Mouse (Mus musculus): Measurements from ENCODE around the gene Vav2.

- TF ChIP-seq CTCF (IDR thresholded peaks at IDR 0.05; ENCODE audit: borderline replicate concordance, control insufficient read depth, extremely low read depth, insufficient read depth, low read length, poor library complexity) (no peak), POLR2A (IDR thresholded peaks at IDR 0.05; ENCODE audit: control insufficient read depth, extremely low read depth, insufficient read depth, low read length, poor library complexity) (no peak)
Measured at GRCm38 (mm10) chr2:27450226-27450625, 23.4 kb upstream of the Vav2 start.

Data from thymus, adult 2 months (tissue).